Mouse (Mus musculus) kidney, adult 8-10 months (tissue): ENCODE data around the gene Nsun7.

Source experiments
- DNase-seq, 2 experiments: peaks; one replicate each; pipeline ENCODE4 v3.0.0; 2022

Nsun7 gene

DNA sequence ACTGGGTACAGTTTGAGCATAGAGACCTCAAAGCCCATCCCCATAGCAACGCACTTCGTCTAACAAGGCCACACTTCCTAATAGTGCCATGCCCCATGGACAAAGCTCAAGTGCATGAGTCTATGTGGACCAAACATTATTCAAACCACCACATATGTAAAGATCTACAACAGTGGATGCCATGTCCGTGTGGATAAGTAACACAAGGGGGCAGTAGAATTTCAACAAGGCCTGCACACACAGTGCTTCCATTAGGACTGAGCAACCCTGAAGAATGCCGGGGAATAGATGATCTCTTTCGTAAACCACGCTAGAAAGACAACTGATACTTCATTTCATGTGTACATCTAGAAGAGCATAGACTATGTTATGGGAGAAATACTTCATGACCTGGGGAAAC is 21.0 kb downstream of the Nsun7 start:
- DNase-seq, result peak in 1 of 2 experiments; percentile 8

- DNase-seq, result no peak
These were observed 34.5 kb downstream of the Nsun7 start for GRCm38 (mm10) chr5:66294106-66294625.

GRCm38 (mm10) chr5:66294952-66295351 is 35.3 kb downstream of the Nsun7 start:
- no peak for DNase-seq

GRCm38 (mm10) chr5:66296116-66296515 is 36.4 kb downstream of the Nsun7 start:
- DNase-seq, result no peak

GRCm38 (mm10) chr5:66298856-66299255 is 39.2 kb downstream of the Nsun7 start:
- DNase-seq, result no peak

DNA sequence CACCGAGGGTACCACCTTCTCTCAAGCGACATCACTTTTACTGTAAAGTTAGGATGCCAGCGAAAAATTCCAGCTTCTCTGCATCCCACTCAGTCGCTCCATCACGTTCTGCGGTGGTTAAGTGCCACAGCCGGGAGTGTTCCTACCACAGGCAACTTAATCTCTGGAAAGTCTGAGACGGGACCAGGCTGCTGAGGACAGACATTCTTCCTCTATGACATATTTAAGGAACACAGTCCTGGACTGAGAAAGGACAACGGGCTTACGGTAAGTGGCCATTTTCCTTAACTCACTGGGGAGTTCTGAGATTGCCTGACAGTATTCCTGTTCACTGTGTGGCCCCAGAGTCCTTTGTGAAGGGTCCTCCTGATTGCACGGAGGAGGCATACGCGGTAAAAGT is 40.9 kb downstream of the Nsun7 start:
- DNase-seq, result no peak

DNA sequence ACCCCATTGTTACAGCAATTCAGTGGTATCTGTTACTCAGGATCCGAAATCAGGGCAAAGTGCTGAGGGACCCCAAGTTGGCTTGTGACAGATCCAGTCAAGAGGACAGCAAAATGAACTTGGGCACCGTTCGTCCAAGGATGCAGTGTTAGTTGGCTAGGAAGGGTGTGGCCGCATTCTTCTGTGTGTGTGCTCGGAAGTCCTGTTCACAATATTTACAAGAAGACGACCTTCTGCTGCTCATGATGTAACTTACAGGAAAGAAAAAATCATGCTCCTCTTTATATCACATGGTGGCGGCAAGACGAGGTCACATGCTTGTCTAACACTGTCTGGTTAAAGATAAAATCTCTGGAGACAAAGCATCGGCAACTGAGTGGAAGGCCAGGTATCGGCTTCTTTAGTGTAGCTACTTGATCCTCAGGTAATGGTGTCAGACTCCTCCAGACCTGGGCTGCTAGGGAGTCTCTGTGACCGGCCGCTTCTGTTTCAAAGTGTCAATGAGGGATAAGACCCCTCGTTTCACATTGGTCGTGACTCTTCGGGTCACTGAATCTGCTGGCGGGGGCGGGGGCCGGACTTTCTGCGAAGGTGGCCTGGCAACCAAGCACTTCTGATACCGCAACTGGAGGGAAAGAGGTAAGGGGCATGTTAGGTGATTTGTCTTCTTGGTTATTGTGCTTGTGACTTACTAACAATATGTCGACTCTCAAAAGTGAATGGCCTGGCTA is 42.6 kb downstream of the Nsun7 start:
- DNase-seq, result no peak

DNA sequence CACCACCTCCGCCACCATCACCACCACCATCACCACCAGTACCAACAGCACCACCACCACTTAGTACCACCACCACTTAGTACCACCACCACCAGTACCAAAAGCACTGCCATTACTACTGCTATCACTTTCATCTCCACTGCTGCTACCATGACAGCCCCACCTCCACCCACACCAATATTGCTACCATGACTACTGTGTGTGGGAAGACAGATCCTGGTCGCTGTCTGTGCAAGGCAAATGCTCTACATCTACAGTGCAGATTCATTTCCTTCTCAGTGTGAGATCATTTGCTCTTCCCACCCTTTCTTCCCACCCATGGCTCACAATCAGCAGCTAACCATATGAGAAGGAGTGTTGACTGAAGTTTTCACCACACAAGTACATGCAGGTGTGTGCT is 43.2 kb downstream of the Nsun7 start:
- no peak for DNase-seq

DNA sequence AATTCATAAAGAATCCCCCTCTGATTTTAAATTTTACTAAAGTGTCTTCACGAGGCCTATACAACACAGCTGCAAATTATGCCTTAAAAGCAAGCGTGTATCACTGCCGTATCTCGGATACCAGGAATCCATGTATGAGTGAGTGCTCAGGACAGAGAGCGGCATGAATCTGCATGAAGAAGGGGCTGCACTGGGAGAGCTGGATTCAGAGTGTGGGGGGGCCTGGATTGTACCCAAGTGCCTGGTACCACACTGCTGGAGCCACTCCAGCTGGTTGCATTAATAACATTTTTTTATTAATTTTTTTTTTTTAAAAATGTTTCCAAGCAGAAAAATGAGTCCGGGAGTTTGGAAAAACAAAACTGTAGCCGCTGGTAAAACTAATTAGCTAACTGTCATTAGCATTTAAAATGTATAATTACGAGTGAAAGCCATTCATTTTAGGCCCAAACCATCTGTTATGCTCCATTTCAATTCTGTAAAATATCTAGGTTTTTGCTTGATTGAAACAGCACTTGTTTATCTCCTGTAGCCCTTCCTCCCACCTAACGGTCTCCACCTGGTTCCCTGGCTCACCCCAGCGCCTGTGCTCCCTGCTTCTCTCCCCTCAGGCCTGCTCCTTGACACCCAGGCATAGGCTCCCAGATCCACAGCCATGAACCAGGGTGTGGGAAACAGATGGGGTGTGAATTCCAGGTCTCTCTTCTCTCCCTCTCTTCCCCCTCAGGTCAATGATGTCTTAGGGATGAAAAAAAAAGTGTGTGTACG is 44.8 kb downstream of the Nsun7 start:
- no peak for DNase-seq

GRCm38 (mm10) chr5:66305511-66305910 is 45.8 kb downstream of the Nsun7 start:
- no peak for DNase-seq

DNA sequence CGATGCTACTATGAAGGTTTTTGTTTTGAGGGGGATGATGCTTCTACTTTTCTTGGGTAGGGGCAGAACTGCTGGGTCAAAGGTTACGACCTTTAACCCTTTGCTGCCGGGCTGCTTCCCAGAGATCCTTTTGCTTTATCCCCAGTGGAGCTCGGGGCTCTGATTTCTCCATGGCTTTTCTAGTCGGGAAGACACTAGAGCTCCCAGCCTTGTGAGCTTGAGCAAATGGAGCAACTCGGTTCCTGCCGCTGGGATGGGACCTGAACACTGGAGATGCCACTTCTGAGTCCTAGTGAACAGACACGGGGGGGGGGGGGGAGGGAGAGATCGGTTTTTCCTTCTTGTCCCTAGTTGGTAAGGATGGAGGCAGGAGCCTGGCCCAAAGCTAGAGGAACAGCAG is 50.6 kb downstream of the Nsun7 start:
- DNase-seq, result no peak

DNA sequence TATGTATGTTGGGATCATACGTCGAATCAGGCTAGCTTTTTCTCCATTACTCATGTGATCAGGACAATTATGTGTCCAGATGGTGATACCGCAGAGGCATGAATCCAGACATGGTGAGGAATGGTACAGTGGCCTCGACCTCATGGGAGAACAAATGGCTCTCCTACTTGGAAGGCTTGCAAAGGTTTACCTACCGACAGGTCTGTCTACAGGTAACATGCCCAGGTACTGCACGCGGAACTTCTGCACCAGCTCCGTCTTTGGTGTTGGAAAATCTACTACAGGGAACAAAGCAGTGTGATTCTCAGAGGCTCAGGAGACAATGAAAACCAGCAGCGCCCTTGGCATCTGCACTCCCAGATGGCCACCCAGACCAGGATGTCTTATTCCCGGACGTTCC is 51.1 kb downstream of the Nsun7 start:
- DNase-seq, result no peak

GRCm38 (mm10) chr5:66315791-66316190 is 56.1 kb downstream of the Nsun7 start:
- no peak for DNase-seq

- DNase-seq, result peak in 1 of 2 experiments; percentile 64
These were observed 59.6 kb downstream of the Nsun7 start for GRCm38 (mm10) chr5:66319341-66319740.

DNA sequence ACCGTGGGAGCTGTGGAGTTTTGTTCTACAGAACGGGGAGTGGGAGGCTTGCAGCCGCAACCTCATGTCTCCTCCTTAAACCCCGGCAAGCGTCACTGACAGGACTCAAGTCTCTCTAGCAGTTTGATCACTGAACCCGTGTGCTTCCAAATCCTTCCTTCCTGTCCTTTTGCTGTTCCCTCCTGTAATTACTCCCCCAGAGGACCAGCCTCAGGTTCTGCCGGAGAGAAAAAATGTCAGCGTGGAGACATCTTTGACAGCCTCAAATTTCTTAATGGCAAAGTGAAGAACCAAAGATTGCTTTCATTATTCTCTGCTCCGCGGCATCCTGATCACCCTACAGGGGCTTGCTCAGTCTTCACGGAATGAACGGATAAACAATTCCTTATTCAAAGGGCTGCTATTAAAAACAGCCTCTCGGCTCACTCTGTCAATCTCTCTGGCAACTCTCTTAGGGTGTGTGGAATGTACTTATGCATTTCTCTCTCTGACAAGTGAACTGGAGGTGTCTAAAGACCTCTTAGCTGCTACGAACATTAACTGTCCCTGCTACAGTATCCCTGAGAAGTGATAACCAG is 60.2 kb downstream of the Nsun7 start:
- no peak for DNase-seq

- no peak for DNase-seq
These were observed 63.4 kb downstream of the Nsun7 start for GRCm38 (mm10) chr5:66323131-66323530.

DNA sequence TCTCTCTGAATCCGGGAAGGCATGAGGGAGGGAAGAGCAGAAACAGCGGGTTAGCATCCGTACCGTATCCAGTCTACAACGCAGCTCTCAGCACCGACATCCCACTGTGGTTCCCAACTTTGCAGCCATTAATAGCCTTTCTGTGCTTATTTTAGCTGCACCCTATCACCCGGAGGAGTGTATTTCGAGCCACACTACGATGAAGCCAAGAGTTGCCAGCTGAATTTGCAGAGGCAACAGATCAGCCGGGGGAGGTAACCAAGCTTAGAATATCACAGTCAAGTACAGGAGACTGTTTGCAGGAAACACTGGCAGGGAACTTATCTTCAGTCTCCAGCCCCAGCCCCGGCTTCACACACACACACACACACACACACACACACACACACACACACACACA is 63.9 kb downstream of the Nsun7 start:
- no peak for DNase-seq

DNA sequence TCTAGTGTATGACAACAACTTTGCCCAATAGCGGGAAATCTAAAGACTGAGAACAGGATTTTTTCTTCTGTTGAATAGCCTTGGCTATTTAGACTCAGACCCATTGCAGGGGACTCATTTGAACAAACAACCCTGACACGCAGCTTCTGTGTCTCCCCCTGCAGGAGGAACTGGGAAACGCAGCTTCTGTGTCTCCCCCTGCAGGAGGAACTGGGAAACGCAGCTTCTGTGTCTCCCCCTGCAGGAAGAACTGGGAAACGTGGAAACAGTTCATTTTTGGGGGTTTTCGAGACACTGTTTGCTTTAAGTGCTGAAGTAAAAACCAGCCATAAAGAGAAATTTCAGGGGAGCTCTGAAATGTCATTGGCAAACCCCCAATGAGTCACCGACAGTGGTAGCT is 66.7 kb downstream of the Nsun7 start:
- no peak for DNase-seq

GRCm38 (mm10) chr5:66327949-66328726 is 68.4 kb downstream of the Nsun7 start:
- DNase-seq, result no peak

DNA sequence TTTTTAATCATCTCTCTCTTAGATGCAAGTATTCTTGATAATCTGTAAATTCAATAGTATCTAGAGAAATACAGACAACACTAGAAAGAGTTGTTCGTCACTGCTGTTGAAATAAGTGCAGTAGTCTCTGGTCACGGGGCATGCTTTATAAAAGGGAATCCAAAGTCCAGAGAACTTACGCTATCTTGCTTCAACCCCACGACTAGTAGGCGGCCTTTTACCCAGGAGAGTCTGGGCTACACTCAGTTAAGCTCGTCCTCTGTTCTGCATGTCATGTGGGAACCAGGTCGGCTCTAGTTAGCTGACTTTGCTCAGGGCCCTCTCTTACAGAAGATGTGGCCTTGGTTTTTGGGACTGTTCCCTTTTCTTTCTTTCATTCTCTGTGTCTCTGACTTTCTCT is 69.1 kb downstream of the Nsun7 start:
- peak in 1 of 2 experiments; percentile 43 for DNase-seq

- DNase-seq, result no peak
These were observed 71.1 kb downstream of the Nsun7 start for GRCm38 (mm10) chr5:66330806-66331205.

- peak; percentile 53 to 57 for DNase-seq
These were observed 77.6 kb downstream of the Nsun7 start for GRCm38 (mm10) chr5:66337025-66337968.
